Mouse (Mus musculus) liver, postnatal 0 days (tissue): ENCODE measurements around the gene Siva1. TPM values are rescaled to one million over a fixed set of nuclear protein-coding genes. Genes with fewer than 3 reads are reported as not detected.

Experiments used
- ATAC-seq: fragments of 200-750 bp; cut with Nextera tagmentation; 2 replicates; pipeline ENCODE4 v1.8.0; 2017; ENCODE audit warnings: mild to moderate bottlenecking, moderate library complexity
- DNase-seq: peaks from one replicate; pipeline ENCODE4 v3.0.0-alpha.2; 2016
- H3K27ac ChIP-seq: fragments of 300-500 bp; sonication (generic); 2 replicates; pipeline ENCODE4 v1.5.1; 2014; ENCODE audit warnings: antibody characterized with exemption, moderate library complexity, mild to moderate bottlenecking, low read depth
- H3K27me3 ChIP-seq: fragments of 300-500 bp; sonication (generic); 2 replicates; pipeline ENCODE4 v1.6.1; 2014; ENCODE audit warnings: low read length, control low read depth, mixed read lengths; ENCODE audit not compliant: insufficient read depth
- H3K36me3 ChIP-seq: fragments of 300-500 bp; sonication (generic); replicated peaks from 2 replicates; pipeline ENCODE4 v1.6.1; 2014; ENCODE audit warnings: mild to moderate bottlenecking, control low read depth, low read length, moderate library complexity, mixed read lengths; ENCODE audit not compliant: insufficient read depth
- H3K4me1 ChIP-seq: fragments of 300-500 bp; sonication (generic); 2 replicates; pipeline ENCODE4 v1.6.1; 2014; ENCODE audit warnings: antibody characterized with exemption, mild to moderate bottlenecking, control low read depth; ENCODE audit not compliant: insufficient read depth
- H3K4me2 ChIP-seq: fragments of 300-500 bp; sonication (generic); 2 replicates; pipeline ENCODE4 v1.6.1; 2014; ENCODE audit warnings: low read depth, mild to moderate bottlenecking, low read length, moderate library complexity, mixed read lengths
- H3K4me3 ChIP-seq: fragments of 300-500 bp; sonication (generic); 2 replicates; pipeline ENCODE4 v1.5.1; 2014; ENCODE audit warnings: low read depth, low read length
- H3K9ac ChIP-seq: fragments of 300-500 bp; sonication (generic); replicated peaks from 2 replicates; pipeline ENCODE4 v1.6.1; 2014; ENCODE audit warnings: mild to moderate bottlenecking, moderate library complexity
- H3K9me3 ChIP-seq: fragments of 300-500 bp; sonication (generic); 2 replicates; pipeline ENCODE4 v1.6.1; 2016; ENCODE audit warnings: mild to moderate bottlenecking, control low read depth, low read length, mixed read lengths
- CTCF ChIP-seq: sonication (generic); IDR thresholded peaks from 2 replicates; pipeline ENCODE4 v1.5.1; 2016; ENCODE audit warnings: antibody characterized with exemption, low read depth
- EP300 ChIP-seq: IDR thresholded peaks from 2 replicates; pipeline ENCODE4 v1.6.1; 2016; ENCODE audit warnings: antibody characterized with exemption, low read depth, mild to moderate bottlenecking
- WGBS: fragments of 180-500 bp; shearing (Covaris S2); extraction: QIAGEN DNeasy Blood & Tissue Kit; methylation state at CpG from one replicate; pipeline ENCODE4 v1.1.7; 2014; ENCODE audit not compliant: insufficient replicate concordance; 5-methylcytosine and 5-hydroxymethylcytosine counted together
- polyA plus RNA-seq: library from polyadenylated mRNA; unstranded; fragments of >200 nt; fragmentation: Nextera tagmentation; extraction: Ambion mirVana; gene quantifications from 2 replicates; pipeline ENCODE4 v1.2.1, GENCODE M21; 2015

Gene Siva1
- polyA plus RNA-seq, 1 experiment from 2014 or later: 62.2 TPM

DNA sequence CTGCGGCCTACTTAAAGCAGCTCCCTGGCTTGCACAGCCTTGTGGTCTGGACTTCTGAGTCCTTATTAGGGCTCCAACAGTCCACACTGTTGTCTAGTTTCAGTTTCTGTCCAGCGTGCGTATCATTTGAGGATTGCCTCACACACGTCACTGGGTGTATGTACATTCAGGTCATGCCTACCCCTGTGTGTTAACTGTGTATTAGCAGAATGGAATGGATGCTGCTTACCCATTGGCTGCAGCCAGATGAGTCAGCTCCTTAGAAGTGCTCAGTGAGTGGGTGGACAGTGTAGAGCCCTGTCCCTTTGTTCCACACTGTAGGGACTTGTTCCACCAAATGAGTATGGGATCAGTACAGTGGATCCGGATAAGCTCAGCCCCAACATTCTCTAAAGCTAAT is 3.6 kb downstream of the Siva1 start:
- ATAC-seq: no peak
- Histone ChIP-seq H3K4me2 (no peak overlapping the region), H3K27ac (no peak overlapping the region), H3K4me3 (no peak overlapping the region), H3K9me3 (no peaks in the 10 kb centered on the region), H3K9ac (no peak overlapping the region), H3K27me3 (no peaks in the 10 kb centered on the region), H3K36me3 (peaks cover 28% of the 10 kb centered on the region), H3K4me1 (peaks cover 21% of the 10 kb centered on the region)
- TF ChIP-seq EP300: no peak
- no peak for TF ChIP-seq CTCF
- WGBS: 69% methylated on average over 5 of the region's 5 CpGs
- DNase-seq: no peak

DNA sequence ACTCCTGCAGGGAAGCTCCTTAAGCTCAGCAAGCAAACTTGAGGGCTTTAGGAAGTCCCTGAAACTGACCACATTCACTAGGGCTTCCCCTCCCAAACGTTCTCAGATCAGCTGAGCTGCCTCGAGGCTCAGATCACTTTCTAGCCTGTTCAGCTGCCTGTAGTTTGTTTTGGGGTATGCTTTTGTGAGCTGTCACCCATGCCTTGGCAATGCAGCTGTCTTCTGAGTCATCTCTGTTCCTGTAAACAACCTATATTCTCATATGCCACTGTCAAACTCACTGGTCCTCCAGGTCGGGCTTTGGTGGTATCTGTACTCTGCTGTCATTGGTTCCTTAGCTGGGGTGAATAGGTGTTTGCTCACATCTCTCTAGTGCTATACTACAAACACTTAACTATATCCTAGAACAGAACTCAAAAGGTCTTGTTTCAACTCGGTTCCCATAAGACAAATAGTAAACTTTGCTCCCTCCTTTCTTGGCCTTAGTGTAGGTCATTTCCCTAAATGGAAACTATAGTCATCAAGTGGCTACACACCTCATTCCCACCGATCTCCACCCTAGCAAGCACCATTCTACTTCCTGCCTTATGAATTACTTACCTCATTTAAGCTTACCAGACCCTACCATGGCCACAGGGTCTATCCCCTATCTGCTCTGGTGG is 7.4 kb downstream of the Siva1 start:
- no peak overlapping the region for H3K9ac ChIP-seq
- WGBS: 71% methylated on average over 5 of the region's 5 CpGs
- DNase-seq: no peak
- H3K27ac ChIP-seq: no peak overlapping the region
- no peak for ATAC-seq
- no peak overlapping the region for H3K4me2 ChIP-seq
- H3K36me3 ChIP-seq: peaks cover 56% of the 10 kb centered on the region
- no peaks in the 10 kb centered on the region for H3K9me3 ChIP-seq
- no peak for TF ChIP-seq EP300
- H3K27me3 ChIP-seq: no peaks in the 10 kb centered on the region
- no peak overlapping the region for H3K4me3 ChIP-seq
- 0 out of 2 replicates have a peak, but pooled peaks cover 3% of the 10 kb centered on the region for H3K4me1 ChIP-seq

DNA sequence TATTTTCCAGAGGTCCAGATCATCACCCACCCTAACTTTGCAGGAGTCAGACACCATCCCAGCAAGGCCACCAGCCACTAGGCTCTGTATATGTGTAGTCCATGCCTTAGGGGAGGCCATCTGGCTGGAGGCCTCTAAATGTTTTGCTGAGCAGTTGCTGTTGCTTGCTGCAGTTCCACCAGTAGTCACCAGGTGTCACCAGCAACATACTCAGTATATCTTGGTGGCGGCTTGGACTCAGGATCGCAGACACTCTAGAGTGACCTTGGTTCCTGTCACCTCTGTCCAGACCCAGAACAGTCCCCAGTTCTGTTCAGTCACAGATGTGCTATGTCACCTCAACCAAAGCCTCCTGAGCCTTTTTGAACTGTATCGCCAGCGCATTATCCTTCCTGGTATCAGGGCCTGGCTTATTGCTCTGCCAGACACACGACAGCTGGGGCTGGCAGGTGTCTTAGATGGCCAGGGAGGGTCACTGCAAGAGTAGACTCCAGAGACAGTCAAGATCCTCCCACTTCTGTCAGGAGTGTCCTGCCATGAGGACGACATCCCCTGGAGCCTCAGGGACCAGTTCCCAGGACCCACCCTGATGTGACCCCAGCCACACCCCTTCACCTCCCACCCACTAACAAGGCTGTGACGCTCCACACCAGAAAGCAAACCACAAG is 8.8 kb downstream of the Siva1 start:
- Histone ChIP-seq H3K9ac (no peak overlapping the region), H3K36me3 (peaks cover 59% of the 10 kb centered on the region), H3K27ac (no peak overlapping the region), H3K4me1 (no peaks in the 10 kb centered on the region), H3K27me3 (no peaks in the 10 kb centered on the region), H3K4me3 (no peak overlapping the region), H3K4me2 (no peak overlapping the region), H3K9me3 (no peaks in the 10 kb centered on the region)
- ATAC-seq (peak; percentile 74), DNase-seq (peak; percentile 87)
- TF ChIP-seq CTCF (peak; percentile 96), EP300 (no peak)
- 61% methylated on average over 7 of the region's 7 CpGs for WGBS

DNA sequence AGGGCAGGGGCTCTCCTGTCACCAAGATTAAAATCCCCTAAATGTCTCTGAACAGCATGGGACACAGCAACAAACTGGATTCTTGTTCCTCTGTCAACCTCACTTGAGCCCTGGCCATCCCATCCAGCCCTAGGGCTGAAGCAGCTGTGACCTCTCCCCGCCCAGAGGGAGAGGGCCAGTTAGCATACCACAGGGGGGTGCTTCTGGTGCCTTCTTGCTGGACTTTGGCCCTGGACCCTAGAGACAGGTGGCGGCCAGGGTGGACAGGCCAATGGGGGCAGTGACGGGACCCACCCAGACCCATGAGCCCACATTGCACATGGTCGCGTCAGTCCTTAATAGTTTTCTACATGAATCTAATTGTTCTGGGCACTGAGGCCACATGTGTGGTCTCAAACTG is 9.6 kb downstream of the Siva1 start:
- no peak for DNase-seq
- H3K4me3 ChIP-seq: no peak overlapping the region
- 84% methylated on average over 5 of the region's 5 CpGs for WGBS
- no peaks in the 10 kb centered on the region for H3K9me3 ChIP-seq
- H3K9ac ChIP-seq: no peak overlapping the region
- TF ChIP-seq CTCF (no peak), EP300 (no peak)
- peaks cover 63% of the 10 kb centered on the region for H3K36me3 ChIP-seq
- no peak overlapping the region for H3K4me2 ChIP-seq
- ATAC-seq: no peak
- no peak overlapping the region for H3K27ac ChIP-seq
- no peaks in the 10 kb centered on the region for H3K4me1 ChIP-seq
- H3K27me3 ChIP-seq: no peaks in the 10 kb centered on the region

DNA sequence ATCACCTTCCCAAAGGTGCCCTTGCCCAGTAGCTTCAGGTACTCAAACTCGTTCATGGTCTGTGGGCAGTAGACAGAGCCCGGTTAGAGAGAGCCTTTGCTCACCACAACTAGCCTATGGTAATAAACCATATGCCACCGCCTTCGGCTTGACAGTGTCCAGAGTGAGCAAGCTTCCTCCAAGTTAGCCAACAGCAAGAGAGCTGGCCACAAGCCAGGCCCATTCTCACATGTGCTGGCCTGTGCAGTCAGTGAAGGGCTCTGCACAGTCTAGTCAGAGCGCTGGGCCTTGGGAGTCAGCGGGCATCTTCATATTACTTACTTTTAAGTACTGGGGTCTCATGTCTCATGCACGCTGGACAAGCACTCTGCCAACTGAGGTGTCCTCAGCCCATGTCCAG is 14.1 kb downstream of the Siva1 start:
- Histone ChIP-seq H3K27ac (no peak overlapping the region), H3K9ac (no peak overlapping the region), H3K9me3 (no peaks in the 10 kb centered on the region), H3K4me2 (no peak overlapping the region), H3K4me1 (no peaks in the 10 kb centered on the region), H3K4me3 (no peak overlapping the region), H3K36me3 (peaks cover 85% of the 10 kb centered on the region), H3K27me3 (no peaks in the 10 kb centered on the region)
- DNase-seq (no peak), ATAC-seq (no peak)
- WGBS: 90% methylated on average over 7 of the region's 7 CpGs
- TF ChIP-seq EP300: no peak
- TF ChIP-seq CTCF: no peak

DNA sequence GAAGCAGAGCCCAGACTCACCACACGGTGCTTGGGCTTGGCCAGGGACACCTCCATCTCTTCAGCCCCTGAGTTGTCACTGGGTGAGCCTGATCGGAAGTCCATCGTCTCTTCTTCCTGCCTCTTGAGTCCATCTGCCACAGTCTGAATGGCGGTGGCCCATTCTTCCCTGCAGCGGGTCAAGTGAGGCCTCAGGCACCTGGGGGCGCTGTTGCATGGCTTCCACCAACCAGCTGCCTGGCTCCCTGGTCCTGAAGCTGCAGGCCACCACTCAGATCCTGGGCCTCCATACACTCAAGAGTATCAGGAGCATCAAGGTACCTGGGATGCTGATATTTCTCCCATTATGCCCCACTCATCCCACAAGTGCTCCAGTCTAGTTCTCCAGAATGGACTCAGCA is 14.6 kb downstream of the Siva1 start:
- Histone ChIP-seq H3K4me3 (no peak overlapping the region), H3K9ac (no peak overlapping the region), H3K9me3 (no peaks in the 10 kb centered on the region), H3K36me3 (peaks cover 80% of the 10 kb centered on the region), H3K4me1 (no peaks in the 10 kb centered on the region), H3K27ac (no peak overlapping the region), H3K27me3 (no peaks in the 10 kb centered on the region), H3K4me2 (no peak overlapping the region)
- peak; percentile 55 for DNase-seq
- no peak for ATAC-seq
- WGBS: 76% methylated on average over 6 of the region's 6 CpGs
- TF ChIP-seq CTCF (peak; percentile 65), EP300 (no peak)
